Mouse (Mus musculus): ENCODE data around the gene Myof.

The Myof gene

DNA sequence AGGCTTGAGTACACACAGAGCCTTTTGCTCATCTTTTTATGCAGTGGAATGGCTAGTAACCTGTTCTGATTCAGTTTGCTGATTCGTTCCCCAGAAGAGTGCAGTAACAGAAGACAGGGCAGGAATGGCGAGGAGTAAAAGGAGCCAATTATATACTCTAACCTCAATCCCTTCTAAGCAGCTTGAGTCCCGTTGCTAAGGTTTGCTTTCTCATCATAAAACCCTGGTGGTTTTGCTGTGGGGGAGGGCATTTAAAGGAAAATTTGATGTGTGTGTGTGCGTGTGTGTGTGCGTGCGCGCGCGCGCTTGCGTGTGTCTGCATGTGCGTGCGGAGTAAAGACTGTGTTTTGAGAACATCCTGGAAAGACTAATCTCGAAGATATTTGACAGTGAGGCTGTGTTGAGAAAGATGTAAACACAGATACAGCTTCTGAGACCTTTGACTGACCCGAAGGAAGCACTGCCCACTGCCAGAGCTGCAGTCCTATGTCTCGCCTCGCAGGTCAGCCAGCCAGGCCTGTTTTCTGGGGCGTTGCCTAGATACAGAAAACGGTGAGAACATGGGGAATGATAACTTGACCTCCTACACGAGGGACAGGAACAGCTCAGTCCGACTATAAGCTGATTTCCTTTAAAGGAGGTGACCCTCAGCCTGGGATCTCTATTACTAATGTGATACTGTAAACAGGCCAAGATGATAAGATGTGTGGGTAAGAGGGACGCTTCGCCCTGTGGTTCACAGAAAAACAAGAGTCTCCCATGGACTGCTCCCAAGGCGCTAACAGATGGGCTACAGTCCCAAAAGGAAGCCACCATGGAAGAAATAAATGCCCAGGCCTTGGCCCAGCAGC is 39.5 kb downstream of the Myof start:
- DNase-seq (ENCODE audit: low read depth), result no peak

DNA sequence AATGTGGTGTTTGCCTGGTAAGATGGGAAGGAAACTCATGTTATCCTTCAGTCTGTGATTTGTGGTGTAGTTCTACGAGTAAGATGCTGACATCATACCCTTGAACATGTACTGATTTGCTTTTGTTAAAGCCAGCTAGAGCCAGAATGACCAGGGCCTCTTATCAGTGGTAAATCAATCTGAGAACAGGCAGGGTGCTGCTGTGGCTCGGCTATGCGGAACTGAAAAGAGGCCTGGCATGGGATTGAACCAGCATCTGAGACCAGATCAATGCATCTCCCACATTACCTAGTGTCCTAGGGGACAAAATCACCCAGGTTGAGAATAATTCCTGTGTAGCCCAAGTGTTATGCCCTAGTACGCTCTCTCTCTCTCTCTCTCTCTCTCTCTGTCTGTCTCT is 40.6 kb downstream of the Myof start:
- no peak for DNase-seq (ENCODE audit: low read depth)

DNA sequence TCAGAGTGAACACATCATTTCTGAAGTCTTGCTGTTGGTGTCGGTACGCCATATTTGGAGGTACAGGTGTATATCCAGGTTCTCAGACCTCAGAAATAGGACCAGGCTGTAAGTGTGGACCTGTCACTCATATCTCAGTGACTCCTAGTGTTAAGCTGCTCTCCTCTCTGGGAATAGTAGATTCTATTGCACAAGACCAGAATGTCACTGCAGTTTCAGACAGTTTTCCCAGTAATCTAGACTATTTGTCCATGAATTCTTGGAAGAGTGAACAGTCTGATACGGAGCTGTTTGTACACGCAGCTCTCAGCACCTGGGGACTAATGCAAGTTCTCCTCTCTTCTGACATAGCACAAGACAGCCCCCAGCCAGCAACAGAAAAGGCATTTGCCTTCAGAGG is 42.4 kb downstream of the Myof start:
- DNase-seq (ENCODE audit: low read depth), result no peak

DNA sequence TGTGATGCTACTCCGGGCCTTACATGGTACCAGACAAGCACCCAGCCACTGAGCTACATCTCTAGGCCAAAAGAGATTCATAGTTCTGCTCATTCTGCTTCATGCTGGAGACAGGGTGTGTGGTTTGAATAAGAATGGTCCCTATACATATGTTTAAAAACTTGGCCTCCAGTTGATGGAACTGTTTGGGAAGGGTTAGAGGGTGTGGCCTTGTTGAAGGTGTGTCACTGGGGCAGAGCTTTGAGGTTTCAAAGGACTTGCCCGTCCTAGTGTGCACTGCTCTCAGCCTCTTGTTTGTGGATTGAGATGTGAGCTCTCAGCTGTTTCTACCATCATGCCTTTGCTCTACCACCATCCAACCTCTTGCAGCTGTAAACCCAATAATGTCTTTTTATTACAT is 43.4 kb downstream of the Myof start:
- DNase-seq (ENCODE audit: low read depth), result no peak

DNA sequence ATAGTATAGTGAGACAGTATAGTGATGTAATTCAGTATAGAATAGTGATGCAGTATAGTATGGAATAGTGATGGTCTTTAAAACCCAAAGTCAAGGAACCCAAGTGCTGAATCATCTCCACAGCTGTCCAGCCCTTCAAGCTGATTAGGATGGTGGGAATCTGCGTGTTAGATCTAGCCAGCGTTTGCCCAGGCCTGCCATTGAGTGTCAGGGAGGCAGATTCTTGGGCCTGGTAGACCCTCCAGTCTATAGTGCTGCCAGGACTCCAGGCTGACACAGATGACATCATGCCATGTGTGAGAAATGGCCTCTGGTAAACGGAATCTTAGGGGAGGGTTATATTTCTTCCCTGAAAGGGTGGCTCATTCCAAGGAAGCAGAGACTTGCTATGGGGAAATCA is 49.1 kb downstream of the Myof start:
- DNase-seq (ENCODE audit: low read depth), result no peak

DNA sequence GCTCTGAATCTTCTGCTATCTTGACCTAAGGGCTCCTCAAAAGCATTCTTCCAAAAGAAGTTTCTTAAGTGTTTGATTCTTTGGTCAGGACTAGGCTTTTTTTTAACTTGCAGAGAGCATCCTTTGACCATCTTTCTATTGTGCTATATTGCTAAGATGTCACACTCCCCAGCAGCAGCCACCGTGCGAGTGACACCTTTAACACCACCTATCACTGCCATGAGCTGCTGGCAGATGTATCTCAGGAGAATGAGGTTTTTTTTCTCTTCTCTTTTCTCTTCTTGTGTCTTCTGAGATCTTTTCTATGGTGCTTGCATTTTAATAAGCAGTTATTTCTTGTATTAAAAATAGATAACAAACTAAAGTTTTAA is 51.2 kb downstream of the Myof start:
- no peak for DNase-seq (ENCODE audit: low read depth)

DNA sequence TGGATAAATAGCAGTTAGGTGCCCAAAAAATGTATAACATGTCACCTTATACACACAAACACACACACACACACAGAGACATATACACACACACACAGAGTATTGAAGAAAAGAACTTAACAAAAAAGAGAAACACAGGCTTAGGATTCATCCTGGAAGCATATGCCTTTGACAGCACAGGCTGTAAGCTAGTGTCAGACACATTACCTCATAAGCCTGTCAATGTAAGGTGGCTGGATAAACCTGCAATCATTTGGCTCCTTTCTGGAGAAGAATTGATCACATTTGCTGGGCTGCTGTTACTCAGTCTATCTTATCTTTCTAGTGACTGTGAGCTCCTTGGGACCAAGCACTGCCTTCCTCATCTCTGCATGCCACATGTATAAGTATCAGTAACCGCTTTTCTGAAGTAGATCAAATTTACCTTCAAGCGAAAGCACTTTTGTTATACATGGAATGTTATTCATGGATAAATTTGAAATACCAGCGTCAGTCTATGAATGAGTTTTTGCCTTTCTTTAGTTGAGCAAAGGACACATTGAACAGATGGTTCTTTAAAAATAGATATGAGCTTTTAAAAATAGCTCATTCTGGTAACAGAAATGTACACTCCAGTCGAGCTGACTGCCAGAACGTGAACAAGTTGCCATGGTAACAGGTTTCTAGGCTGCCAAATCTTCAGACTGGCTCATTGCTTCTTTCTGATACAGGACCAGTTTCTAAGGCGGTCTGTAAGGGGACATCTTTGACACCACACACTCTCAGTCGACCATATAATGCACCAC is 51.8 kb downstream of the Myof start:
- no peak for DNase-seq (ENCODE audit: low read depth)

DNA sequence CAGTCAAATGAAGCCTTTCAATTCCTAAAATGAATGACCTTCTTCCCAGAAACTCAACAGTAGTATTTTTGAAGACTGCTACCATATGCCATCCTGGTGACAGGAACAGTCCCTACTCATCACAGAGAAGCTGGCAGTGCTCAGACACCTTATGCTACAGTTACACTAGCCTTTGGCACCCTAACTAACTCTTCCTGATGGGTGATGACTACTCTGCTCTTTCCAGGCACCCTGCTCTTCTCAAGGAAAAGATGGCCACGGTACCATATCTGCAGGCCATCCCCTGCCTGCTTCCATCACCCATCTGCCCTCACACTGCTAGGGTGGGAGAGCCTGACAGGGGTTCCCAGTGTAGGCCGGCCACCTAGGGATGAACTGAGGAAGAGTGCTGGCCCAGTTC is 53.4 kb downstream of the Myof start:
- no peak for DNase-seq (ENCODE audit: low read depth)

DNA sequence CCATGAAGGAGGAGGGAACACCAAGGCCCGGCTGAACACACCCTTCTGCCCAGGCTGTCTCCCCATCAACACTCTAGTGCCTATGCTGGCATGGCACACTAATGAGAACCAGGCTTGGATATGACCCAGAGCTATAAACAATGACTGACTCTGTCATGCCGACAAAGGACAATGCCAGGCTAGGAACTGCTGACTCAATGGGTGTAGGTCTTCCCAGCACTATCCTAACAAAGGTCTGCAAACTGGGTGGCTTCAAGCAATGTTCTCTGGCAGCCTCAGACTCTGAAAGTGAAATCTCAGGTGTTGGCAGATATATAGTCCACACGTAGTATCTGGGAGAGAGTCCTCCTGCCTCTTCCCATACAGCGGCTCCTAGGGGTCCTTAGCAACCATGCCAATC is 55.2 kb downstream of the Myof start:
- DNase-seq (ENCODE audit: low read depth), result no peak

DNA sequence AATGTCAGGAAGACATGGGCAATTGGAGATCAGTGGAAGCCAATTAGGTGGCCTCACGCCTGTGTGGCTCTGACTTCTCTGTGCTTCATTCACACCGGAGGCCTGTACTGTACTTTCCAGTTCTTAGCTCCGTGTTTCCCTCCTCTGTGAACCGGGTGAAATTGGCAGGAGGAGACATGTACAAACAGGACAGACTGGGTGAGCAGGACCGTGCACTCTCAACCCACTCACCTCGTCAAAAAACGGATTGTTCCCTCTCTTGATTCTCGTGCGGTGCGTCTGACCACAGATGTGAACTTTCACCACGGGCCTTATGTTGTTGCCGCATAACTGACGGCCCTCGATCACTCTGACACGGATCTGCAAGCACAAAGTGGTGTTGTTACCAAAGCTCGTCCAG is 57.6 kb downstream of the Myof start:
- DNase-seq (ENCODE audit: low read depth), result no peak

DNA sequence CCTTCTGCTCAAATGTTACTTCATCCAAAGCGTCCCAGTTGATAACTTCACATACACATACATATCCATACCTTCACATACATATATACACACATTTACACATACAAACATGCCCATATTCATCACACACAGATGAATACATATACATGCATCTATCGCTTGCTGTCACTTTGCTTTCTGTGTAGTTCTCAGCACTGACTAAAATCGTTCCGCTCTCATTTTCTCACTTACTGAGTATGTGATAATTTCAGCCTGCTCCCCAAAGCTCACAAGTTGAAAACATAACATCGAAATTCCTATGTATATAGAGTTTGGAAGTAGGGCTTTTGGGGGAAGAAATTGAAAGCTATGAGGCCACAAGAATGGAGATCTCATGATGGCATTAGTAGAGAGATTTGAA is 67.4 kb downstream of the Myof start:
- DNase-seq (ENCODE audit: low read depth), result no peak

DNA sequence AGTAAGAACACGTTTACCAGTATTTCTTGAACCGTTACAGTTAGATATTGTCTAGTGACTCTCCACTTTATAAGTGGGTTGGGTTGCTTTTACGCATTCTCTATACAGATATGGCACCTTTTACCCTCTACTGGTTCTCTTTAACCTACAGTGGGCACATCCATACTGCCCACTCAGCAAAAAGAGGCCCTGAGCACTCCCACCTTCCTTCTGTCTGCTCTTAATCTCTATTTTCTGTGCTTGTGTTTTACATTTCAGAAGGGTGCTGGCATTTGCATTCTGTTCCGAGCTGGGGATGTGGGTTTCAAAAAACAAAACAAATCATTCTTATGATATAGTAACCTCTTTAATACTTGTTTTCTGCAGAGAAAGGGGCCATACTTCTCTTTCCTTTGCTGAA is 72.8 kb downstream of the Myof start:
- no peak for DNase-seq (ENCODE audit: low read depth)

DNA sequence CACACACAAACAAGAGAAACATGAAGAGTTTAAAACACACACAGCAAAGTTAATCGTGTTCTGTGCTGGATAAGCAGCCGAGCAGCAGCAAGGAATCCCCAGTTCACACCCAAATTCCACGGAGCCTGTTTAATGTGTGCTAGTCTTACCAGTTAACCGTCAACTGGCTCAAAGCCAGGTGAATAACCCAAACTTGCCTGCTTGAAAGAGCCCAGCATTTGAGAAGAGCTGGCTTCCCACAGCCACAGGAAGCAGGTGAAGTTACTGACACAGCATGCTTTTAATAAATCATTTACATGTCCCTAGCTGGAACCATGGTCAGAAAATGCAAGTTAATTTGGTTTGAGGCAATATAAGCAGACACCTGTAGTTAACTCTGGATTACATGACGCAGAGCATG is 73.4 kb downstream of the Myof start:
- no peak for DNase-seq (ENCODE audit: low read depth)

DNA sequence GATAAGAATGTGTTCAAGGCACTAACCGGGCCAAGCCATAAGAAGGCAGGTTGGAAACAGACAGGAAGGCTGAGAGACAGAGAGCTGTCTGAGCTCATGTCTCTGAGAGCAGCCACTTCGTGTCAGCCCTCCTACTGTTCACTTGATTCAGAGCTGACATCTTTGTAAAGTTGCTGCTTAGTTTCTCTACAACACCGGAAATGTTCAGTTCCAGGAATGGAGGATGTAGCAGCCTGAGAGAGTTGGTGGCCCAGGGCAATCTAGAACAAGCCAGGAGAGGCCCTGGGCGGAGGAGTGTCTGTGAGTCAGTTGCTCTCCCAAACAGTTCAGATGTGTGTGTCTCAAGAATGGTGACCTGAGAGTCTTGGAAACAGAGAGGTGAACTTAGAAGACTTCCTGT is 77.5 kb downstream of the Myof start:
- peak; percentile 5 for DNase-seq (ENCODE audit: low read depth)

DNA sequence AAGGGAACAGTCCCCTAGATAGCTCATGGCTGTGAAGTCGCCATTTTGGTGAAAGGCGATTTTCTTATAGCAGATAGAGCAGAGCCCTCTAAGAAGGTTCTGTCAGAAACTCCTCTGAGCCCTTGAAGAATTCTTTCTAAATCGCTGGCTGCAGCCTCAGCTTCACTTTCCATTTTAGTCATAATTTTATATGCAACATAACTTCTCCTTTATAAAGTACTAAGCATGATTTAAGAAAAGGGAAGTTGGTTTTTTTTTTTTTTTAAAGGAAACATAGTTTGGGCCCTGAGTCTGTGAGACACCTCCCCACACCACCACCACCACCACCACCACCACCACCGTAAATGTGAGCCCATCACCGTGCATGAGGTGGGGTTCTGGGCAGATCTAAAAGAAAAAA is 80.0 kb downstream of the Myof start:
- no peak for DNase-seq (ENCODE audit: low read depth)

DNA sequence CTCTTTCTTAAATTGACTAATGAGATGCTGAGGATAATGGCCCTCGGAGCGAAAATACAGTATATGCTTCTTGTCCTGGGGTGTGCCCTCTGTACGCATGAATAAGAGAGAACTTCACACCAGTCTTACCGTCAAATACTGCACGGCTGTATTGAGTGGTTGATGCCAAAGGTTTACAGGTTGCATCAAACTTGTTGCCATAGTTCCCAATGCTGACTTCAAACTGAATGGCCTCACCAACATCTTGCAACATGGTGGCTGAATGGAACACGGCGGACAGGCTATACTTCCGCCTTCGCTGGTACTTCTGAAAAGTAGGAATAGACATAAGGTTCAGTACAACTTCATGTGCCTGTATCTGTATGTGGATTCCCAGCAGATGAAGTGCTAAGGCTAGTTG is 82.6 kb downstream of the Myof start:
- DNase-seq (ENCODE audit: low read depth), result no peak

DNA sequence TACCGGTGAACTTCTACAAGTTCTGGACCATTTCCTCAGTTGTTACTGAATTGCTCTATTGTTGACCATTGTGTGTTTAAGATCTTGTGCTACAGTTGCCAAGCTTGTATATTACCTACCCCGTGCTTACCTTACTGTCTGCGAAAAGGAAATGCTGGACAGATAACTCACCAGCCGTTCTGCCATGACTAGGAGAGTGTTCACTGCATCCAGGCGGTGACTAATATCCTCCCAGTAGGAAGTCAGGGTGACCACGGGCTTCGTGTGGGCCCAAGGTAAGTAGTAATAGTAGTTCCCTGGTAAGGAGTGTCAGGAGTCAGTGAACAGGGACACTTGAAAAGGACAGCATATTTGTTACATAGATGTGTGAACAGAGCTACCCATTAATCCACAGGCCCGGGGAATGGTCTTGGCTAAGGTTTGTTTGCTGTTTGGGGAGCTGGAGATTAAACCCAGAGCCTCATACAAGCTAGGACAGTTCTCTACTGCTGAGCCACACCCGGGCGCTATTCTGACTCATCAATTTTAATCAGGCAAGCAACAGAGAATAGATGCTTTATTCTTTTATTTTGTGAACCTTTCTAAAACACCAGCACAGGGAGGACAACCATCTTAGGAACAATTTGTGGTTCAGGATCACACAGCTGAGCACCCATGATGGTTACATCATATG is 83.7 kb downstream of the Myof start:
- no peak for DNase-seq (ENCODE audit: low read depth)

DNA sequence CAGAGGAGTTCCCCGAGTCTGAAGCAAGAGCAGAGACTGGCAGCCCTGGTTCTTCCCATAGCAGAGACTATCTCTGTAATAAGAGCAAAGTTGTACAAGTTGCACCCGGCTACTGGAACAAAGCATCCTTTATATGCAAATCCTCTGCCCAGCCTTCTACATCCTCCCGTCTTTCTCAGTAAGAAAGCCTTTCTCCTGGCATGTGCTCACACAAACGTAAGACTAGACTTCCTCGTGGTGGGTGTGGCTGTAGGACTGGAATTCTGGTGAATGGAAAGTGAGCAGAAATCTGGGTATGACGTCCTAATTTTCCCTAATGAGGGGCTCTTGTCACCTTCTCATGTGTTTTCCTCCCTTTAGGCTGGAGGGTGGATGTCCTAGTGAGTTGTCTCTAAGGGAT is 84.3 kb downstream of the Myof start:
- no peak for DNase-seq (ENCODE audit: low read depth)

DNA sequence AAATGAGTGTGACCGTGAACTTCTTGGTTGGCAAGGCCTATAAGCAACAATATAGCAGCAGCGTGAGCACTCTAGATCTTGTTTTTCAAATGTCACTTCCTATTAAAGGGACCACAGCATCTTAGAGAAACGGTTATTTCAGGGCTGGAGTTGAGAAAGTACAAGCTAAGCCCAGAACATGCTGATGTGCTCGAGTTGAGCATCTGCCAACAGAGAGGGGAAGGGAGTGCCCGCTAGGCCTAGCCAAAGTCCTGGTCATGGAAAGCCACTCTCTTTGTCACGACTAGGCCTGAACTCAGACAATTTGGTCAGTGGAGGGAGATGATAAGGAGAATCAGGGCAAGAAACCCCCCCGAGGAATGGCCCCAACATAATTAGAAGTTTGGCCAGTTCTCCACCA is 86.1 kb downstream of the Myof start:
- no peak for DNase-seq (ENCODE audit: low read depth)

DNA sequence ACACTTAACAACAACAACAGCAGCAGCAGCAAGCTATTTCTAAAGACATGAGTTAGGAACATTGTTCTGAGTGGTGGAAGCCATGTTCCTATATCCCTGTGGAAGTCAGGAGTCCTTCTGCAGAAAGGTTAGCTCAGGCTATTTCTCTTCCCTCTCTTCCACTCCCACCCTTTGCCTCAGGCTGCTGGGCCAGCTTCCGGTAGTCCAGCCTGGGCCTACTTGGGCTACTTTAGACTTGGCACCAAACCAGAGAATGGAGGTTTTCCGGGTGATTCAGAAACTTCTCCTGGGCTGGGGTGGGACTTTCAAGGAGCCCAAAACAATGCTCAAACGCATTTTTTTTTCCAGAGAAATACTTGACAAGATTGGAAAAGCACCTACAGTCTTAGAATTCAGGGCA is 87.4 kb downstream of the Myof start:
- DNase-seq (ENCODE audit: low read depth), result no peak

DNA sequence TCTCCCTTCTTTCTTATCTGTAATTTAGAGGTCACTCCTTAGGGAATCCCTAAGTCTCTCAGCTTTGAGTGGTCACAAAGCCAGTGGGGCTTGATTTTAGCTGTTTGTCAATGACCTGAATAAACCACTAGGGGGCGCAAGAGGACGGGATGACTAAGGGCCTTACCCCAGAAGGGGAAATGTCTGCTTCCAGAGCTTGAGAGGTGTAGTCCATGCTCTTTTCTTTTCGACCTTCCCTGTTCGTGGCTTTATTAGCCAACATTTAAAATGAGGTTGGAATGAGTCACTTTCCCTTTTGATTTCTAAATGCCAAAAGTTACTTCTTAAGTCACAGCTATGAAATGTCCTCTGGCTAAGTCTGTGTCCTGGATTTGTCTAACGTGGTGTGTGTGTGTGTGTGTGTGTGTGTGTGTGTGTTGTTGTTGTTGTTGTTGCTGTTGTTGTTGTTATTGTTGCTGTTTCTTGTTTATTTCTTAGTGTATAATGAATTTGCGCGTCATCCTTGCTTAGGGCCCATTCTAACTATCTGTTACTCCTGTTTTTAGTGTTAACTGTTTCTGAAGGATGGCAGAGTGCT is 87.9 kb downstream of the Myof start:
- peak; percentile 80 for DNase-seq (ENCODE audit: low read depth)

DNA sequence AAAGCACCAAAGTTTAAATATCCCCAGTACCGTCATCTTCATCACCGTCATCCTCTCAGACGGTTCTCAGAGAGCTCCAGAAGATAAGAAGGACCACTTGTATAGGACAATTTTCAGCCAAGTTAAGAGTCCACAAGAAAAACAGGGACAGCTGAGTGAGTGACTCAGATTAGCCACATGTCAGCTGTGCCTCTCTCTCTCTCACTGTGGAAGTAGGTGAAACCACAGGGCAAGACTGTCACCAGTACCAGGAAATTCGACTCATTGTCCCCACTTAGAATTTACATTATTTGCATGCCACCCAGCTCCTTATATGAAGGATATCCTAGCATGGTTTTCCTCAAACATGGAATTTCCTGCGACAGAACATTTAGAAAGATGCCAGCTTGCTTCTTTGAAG is 88.6 kb downstream of the Myof start:
- DNase-seq (ENCODE audit: low read depth), result no peak

DNA sequence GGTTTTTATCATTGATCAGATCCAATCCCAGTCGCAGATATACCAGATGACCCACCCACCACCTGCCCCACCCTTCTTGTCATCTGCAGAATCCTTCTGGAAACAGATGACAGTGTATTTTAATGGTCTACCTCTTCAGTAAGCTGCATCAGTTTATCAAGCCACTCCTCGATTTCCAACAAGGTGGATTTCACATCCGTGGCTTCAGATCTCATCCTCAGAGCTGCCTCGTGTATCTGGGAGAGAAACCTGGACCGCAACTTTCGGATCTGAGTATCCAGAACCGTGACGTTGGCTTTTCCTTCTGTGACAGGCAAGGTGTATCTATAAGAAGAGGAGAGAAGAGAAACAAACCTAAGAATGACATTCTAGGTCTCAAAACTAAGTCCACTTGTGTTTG is 89.1 kb downstream of the Myof start:
- no peak for DNase-seq (ENCODE audit: low read depth)
